Mouse (Mus musculus) spleen, postnatal 4 days (tissue): ENCODE results near the gene AI597479.

Experiments
- DNase-seq, 2 experiments: peaks; one replicate each; pipeline ENCODE4 v3.0.0; 2022; ENCODE audit warnings: low spot score in 2 of 2

AI597479 gene

GRCm38 (mm10) chr1:43098031-43098984 lies at the start of gene AI597479, which contains the start of gene Tgfbrap1:
AI597479 (plus strand) TSS chr1:43098710.
Tgfbrap1 (minus strand) TSS chr1:43098637.
- DNase-seq, result peak; percentile 84 to 93

- DNase-seq, result no peak
Observed at GRCm38 (mm10) chr1:43051903-43052302, 46.6 kb upstream of the AI597479 start.

- DNase-seq, result peak in 1 of 2 experiments; percentile 68
Observed at GRCm38 (mm10) chr1:43065615-43066310, 32.7 kb upstream of the AI597479 start.

- no peak for DNase-seq
Observed at GRCm38 (mm10) chr1:43066573-43066972, 31.9 kb upstream of the AI597479 start.

- DNase-seq, result no peak
Observed at GRCm38 (mm10) chr1:43067551-43067950, 31.0 kb upstream of the AI597479 start.

DNA sequence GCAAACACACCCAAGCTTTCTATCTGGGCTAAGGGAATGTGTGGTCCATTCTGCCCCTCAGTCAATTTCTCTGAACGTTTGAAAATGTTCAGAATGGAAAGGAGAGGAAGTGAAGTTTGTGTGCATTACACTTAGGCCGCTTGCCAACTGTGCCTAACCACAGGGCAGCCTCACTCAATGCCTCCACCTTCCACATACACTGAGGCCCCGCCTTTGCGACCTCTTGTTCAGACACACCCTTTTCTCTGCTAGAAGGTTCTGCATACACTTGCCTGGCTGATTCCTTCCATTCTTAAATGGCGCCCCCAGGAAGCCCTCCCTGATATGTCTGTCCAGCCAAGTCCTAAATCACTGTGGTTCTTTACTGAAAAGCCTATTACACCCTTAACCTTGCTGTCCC lies 27.8 kb upstream of the AI597479 start:
- no peak for DNase-seq

DNA sequence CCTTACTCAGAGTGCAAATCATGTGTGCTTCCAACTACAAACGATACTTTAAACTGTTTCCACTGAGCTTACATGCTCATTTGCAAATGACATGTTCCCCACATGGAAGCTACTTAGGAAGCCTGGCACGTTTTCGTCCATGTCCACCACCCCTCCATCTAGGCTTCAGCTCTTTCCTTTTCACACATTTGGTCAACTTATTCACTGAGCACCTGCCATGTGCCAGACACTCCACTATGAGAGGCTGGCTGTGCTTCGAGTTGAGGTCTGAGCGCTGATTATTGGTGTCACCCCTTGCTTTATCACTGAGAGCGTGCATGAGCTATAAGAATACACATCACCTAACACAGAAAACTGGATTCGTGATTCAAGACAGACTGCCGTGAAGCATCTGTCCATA lies 26.5 kb upstream of the AI597479 start:
- DNase-seq, result no peak

DNA sequence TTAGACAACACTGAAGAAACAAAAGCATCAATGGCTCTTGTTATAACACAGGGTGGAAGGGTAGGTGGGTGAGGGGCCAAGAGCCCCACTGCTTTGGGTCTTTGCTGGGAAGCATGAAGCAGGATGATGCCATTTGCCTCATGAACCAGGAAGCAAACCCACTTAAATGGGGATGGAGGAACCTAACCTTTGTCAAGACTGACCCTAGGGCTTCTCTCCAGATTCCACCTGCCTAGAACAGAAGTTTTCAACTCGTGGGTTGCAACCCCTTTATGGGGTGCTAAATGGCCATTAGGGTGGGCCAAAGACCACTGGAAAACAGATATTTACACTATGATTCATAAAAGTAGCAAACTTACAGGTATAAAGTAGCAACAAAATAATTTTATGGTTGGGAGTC lies 25.9 kb upstream of the AI597479 start:
- no peak for DNase-seq

GRCm38 (mm10) chr1:43074791-43075190 lies 23.7 kb upstream of the AI597479 start:
- no peak for DNase-seq

DNA sequence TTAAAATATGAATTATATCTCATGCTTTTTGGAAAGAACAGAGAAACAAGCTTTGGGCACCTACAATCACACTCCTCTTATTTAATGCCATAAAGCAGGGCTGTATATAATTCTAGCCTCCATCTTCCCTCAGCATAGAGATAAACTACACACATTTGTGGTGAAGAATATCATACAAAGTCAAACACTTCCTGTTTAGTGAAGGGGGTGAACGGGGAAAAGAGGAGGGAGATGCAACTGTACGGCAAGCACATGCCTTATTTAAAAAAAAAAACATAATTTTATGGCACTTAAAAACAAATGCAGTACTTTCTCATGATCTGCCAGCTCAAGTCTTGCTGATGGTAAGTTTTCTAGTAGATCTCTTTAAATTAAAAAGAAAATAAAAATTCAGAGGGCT lies 20.4 kb upstream of the AI597479 start:
- DNase-seq, result no peak

- no peak for DNase-seq
Observed at GRCm38 (mm10) chr1:43082946-43083345, 15.6 kb upstream of the AI597479 start.

DNA sequence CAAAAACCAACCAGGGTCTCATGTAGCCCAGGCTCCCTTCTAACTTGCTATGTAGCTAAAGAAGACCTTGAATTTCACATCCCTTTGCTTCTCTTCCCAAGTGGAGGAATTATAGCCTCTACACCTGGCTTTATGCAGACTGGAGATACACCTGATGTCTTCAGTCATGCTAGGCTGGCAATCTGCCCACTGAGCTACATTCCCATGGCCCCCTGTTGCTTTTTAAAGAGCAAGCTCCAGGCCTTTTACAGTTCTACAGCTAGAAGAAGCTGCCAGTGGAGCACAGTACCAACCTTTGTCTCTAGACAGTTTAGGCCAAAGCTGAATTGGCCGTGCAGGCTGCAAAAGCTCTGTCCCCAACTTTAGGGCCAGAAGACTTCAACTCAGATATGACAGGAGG lies 8.1 kb upstream of the AI597479 start:
- DNase-seq, result peak in 1 of 2 experiments; percentile 40

DNA sequence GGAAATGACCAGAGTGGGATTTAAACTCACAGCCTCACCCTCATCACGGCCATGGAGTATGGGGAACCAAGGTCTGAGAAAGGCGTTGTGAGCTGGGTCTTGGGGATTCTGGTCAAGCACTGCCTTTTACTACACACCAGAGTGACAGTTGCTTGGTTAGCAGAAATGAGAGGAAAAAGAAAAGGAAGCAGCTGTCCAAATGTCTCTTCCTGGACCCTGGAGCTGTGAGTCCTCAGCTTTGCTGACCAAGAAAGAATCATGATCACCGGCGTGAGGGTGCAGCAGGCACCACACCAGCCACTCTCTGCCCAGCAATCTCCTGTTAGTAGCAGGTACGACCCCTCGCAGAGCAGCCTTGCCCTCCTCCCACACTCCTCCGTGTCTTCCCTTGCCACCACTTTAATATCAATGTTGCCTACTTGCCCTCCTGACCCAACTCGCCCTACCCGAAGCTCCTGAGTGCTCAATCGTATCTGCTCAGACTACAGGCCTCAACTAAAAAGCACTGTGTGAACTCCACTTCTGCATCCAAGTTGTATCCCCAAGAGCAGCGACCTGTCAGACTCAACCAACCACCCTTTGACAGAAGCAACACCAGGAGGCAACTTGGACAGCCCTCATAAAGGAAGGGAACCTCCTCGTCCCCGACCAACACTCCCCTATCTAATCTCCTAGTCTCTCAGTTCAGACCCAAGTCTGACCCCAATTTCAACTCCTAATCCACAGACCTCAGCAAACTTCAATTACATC lies 7.0 kb upstream of the AI597479 start:
- no peak for DNase-seq

DNA sequence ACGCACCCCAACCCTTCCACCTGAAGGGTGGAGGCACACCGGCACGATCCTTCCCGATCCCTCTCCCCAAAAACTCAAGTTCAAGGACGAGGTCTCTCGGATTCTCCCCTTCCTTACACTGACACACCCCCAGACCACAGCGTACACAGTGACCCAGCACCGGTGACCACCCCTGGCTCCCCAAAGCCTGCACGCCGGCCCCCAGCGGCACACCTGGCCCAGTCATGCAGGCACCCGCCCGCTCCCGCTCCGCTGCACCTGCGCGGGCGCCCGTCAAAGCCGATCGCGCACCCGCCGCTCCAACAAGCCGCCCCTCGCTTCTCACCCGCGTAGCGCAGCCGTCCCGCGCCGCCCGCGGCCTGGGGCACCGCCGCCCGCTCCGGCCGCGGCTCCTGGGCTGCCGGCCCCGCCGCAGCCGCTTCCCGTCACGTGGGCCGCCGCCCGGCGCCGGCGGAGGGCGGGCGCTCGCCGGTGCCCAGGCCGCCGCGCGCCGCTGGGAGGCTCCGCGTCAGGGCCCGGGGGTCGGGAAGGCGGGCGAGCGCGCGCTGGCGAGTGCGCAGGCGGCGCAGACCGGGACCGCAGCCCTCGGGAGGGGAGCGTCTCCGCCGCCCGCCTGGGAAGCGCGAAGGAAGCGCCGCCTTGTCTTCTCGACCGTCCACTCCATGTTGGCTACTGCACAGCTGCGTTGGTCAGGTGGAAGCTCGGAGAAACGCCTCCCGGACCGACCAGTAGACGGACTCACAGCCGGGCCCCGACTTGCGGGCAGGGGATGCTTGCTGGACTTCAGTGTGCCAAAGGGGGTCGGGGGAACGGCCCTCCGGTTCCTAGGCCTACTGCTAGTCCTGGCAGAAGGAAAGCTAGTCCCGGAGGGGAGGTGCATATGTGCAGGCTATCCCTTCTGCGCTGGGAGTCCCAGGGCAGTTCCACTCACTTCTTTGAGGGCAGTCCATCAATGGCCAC lies 6.2 kb upstream of the AI597479 start:
- peak; percentile 49 to 82 for DNase-seq

GRCm38 (mm10) chr1:43094206-43094605 lies 4.3 kb upstream of the AI597479 start:
- peak in 1 of 2 experiments; percentile 48 for DNase-seq

- DNase-seq, result no peak
Observed at GRCm38 (mm10) chr1:43108729-43109128, 10.2 kb downstream of the AI597479 start.

- peak; percentile 54 to 87 for DNase-seq
Observed at GRCm38 (mm10) chr1:43110556-43110955, 12.0 kb downstream of the AI597479 start.

DNA sequence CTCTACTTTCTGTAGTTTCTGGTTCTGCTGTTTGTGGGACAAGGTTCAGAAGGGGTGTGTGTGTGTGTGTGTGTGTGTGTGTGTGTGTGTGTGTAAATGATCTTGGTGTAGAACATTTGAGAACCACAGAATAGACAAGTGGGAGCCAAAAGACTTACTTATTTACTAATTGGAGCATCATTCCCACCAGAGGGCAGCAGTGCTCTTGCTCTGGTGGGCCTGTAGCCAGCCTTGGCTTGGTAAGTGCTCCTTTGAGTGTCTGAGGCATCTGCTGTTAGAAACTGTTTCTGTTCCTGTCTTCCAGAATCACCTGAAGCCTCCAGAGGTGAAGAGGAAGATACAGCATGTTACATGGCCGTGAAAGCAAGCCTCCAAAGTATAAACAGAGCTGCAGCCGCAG lies 14.4 kb downstream of the AI597479 start:
- peak; percentile 32 to 64 for DNase-seq

DNA sequence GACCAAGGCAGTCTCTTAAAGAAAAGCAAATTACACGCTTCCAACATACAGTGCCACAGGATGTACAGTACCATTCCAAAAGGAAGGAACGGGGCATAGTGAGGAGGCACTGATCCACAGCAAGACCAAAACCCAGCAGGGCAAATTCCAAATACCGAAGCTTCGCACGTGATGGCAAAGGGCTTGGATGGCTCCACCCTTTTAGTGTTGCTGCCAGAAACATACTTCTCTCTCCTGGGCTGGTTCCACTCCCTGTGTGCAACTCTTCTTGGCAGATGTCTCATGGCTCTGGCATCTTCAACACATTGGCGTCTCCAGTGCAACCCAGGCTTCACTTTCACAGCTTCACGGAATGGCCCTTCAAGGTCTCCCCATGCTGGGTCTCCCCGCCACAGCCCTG lies 18.9 kb downstream of the AI597479 start:
- no peak for DNase-seq

- DNase-seq, result no peak
Observed at GRCm38 (mm10) chr1:43120950-43121349, 22.4 kb downstream of the AI597479 start.

- no peak for DNase-seq
Observed at GRCm38 (mm10) chr1:43122616-43123015, 24.1 kb downstream of the AI597479 start.
